Mouse (Mus musculus): ENCODE data around the gene Cpsf4.

DNA sequence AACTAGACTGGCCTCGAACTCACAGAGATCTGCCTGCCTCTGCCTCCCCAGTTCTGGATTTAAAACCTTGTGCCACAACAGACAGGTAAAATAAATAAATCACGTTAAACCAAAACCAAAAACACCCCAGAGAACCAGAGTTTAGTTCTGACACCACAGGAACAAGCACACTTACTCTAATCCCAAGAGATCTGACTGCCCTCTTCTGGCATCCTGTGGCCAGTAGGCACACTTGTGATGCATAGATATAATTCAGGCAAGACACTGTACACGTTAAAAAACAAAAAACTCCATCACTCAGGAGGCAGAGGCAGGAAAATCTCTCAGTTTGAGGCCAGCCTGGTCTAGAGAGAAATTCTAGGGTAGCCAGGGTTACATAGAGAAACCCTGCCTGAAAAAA lies 35.4 kb downstream of the Cpsf4 start:
- no peak; the same call in 1 of the 2 replicates for TF ChIP-seq CTCF (IDR thresholded peaks at IDR 0.05; ENCODE audit: low read depth)
- no peak for TF ChIP-seq EP300 (optimal IDR thresholded peaks at IDR 0.05)

All from stomach, postnatal 0 days (tissue).